Mouse (Mus musculus) retina, embryonic 14.5 days (tissue): ENCODE measurements around the gene Rbm4.
"Not testable (repeated sequence)": the region's sequence is repeated elsewhere in the genome, so short reads cannot be mapped to it uniquely, and the experiment has no call there.

Experiments used
- DNase-seq: peaks from one replicate; pipeline ENCODE4 v3.0.0-alpha.2; 2015; ENCODE audit warnings: low spot score

Gene Rbm4

DNA sequence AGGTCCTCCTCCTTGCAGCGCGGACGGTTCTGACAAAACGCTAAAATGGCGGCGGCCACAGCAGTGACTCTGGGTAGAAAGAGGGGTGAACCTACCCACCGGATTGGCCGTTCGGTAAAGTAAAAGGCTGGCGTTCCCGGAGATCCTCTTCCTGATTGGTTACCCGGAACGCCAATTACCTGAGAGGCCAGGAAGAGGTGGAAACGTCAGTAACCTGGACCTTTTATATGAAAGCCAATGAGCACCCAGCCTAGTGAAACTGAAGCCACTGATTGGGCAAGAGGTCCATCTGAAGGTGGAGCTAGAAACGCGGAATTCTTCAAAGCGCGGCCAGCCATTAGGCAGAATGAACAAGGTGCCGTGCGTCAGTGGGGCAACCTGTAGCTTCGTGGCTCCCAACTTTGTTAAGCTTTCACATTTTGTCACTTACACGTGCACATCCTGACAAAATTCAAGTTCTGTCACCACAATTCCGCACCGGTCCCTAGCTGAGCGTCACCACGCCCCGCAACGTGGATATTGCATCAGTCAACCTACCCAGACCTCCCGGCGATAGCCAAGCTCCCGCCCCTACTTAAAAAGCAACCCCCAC lies at the start of gene Rbm4:
Gene Rbm4, minus strand, starts transcription at position 71 of the 592 bp plus-strand sequence.
- DNase-seq: peak; percentile 99

- DNase-seq: no peak
These were observed 48.9 kb upstream of the Rbm4 start for GRCm38 (mm10) chr19:4842611-4843010.

- no peak for DNase-seq
These were observed 47.1 kb upstream of the Rbm4 start for GRCm38 (mm10) chr19:4840848-4841247.

- DNase-seq: peak; percentile 99
These were observed 45.4 kb upstream of the Rbm4 start, which contains the start of the genes Ccs and Ccdc87 for GRCm38 (mm10) chr19:4839149-4839548. TSS of gene Ccs (minus strand) at chr19:4839332. TSS of gene Ccdc87 (plus strand) at chr19:4839366.

DNA sequence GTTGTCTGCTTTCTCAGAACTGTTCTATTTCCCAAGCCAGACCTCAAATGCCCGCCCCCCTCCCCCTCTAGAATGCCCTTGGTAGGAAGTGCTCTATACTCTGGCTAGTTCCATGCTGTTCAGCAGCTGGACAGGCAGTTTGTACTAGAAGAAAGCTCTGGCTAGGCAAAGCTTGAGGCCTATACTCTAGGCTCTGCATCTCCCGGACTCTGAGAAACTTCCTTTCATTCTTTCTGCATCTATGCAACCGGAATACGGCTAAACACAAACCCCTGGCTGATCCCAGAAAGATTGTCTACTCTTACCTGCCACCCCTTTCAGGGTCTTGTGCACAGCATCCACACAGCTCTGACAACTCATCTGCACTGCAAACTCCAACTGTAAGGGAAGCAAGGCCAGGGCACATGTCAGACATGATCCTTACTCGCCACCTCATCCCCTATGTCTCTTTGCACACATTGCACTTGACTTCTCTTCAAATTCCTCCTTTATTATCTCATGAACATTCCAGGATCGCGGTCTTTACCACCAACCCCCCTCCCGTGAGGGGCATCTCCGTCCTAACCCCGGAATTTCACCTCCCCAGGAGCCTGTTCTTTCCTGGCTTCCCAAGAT lies 44.9 kb upstream of the Rbm4 start:
- DNase-seq: peak; percentile 3

DNA sequence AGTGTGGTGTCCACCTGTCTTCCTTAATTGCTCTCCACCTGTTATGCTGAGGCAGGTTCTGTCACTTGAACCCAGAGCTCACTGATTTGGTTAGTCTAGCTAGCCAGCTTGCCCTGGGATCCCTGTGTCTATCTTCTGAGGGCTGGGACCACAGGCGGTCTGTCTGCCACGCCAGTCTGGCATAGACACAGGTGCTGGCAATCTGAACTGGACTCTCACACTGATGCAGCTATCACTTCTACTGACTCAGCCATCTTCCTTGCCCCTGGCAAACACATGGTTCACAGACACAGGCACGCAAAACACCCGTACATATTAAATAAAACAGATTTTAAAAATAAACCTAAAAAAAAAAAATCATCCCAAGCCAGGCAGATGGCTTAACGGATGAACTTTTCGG lies 43.3 kb upstream of the Rbm4 start:
- no peak for DNase-seq

GRCm38 (mm10) chr19:4836096-4836495 lies 42.4 kb upstream of the Rbm4 start:
- DNase-seq: no peak

DNA sequence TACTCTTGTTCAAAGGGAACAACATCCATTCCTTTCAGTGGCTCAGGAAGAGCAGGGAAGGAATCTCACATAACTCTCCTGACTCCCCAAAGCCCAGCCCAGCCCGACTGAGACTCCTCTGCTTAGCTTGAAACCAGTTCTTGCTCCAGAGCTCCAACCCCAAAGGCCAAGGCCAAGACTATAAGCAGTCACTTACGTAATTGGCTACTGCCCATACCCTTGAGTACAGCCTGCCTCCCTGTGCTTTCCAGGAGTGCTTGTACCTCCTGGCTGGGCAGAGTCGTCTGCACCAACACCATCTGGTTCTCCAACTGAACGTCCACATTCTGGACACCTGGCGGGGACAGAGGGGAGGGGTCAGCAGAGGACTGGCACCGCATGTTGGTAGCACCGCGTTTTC lies 40.3 kb upstream of the Rbm4 start:
- DNase-seq: no peak

DNA sequence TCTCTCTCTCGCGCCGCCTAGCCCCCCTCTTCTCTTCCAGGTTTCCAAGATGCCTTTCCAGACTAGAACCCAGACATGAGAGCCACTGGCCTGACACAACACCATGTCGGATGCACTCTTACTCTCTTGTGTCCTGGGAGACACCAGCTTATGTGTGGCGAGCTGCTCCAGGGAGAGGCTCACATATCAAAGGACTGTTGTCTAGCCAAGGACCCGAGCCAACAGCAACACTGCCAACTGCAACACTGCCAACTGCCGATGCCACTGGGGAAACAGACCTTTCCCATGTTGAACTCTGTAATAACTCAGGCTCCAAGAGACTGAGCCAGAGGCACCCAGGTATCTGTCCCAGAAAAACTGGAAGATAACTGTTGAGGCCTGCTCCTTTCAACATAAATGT lies 35.5 kb upstream of the Rbm4 start:
- DNase-seq: no peak

DNA sequence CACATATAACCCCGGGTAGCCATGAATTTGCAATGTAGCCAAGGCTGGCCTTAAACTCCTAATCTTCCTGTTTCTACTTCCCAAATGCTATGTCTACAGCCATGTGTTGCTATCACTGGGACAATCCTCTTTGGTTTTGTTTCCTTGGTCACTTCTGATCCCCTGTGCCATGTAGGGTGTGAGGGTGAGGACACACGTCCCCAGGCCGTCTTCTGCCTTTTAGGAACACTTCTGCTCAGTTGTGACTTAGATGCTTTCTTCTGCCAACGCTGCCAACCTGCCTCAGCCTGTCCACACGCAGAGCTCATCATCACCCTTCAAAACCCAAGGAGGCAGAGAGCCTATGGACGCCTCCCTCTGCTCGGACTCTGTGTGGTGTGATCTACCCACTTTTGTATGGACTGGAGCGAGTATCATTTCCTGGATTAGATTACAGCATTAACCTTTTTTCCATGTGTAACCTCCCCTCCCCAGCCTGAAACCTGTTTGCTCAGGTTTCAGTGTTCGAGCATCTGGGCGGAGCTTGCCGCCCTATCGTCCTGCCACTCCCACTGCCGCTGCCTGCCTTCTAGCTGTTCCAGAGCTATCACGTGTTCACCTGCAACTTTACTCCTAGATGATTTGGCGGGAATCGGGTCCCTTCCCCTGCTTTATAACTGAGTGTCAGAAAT lies 34.9 kb upstream of the Rbm4 start:
- DNase-seq: no peak

- DNase-seq: no peak
These were observed 27.1 kb upstream of the Rbm4 start for GRCm38 (mm10) chr19:4820678-4821303.

DNA sequence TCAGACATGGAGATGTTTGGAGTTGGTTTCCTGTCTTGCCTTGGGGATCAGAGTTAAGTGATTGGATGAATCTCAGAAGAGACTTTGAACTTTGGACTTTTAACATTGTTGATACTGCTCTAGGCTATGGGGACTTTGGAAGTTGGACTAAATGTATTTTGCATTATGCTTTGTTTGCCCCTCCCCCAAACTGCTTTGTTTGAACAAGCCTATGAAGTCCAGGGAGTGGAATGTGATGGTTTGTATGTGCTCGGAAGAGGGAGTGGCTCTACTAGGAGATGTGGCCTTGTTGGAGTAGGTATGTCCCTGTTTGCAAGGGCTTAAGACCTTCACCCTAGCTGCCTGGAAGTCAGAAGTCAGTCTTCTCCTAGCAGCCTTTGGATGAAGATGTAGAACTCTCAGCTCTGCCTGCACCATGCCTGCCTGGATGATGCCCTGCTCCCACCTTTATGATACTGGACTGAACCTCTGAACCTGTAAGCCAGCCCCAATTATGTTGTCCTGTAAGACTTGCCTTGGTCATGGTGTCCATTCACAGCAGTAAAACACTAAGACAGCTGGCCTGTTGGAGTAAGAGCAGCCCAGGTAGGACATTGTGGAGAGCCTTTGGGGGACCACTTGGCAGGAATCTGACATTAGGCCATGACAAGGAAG lies 23.6 kb upstream of the Rbm4 start:
- DNase-seq: no peak

DNA sequence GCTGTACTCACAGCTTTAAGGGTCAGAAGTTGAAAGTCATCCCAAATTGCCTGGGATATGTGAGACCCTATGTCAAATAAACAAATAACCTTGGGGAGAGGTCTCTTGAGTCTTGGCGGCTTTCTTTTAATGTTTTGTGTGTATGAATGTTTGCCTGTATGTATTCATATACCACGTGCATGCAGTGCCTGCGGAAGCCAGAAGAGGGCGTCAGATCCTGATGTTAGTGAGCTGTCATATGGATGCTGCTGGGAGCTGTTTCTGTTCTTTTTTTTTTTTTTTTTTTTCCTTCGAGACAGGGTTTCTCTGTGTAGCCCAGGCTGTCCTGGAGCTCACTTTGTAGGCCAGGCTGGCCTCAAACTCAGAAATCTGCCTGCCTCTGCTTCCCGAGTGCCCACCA lies 19.3 kb upstream of the Rbm4 start:
- peak; percentile 43 for DNase-seq

- DNase-seq: not testable (repeated sequence)
These were observed 18.7 kb upstream of the Rbm4 start for GRCm38 (mm10) chr19:4812334-4812949.

DNA sequence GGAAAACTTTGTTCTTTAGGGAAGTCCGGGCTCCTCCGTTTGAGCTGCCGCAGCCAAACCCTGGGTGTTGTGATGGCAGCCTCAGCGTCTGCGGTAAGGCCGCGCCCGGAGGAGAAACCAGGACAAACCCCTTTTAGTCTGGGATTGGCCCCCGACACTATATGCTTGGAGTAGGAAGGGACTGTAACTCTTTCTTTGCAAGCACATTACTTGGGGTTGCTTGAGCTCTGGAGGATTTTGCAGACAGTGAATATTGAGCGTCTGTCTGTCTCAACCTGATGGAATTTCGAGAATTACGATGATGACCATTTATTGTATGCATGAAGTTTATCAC lies 18.2 kb upstream of the Rbm4 start:
- no peak for DNase-seq

- peak; percentile 99 for DNase-seq
These were observed 17.6 kb upstream of the Rbm4 start, which contains the start of the genes Gm21992 and Rbm14 for GRCm38 (mm10) chr19:4811063-4811908. TSS of gene Gm21992 (minus strand) at chr19:4811612. TSS of gene Rbm14 (minus strand) at chr19:4811634.

DNA sequence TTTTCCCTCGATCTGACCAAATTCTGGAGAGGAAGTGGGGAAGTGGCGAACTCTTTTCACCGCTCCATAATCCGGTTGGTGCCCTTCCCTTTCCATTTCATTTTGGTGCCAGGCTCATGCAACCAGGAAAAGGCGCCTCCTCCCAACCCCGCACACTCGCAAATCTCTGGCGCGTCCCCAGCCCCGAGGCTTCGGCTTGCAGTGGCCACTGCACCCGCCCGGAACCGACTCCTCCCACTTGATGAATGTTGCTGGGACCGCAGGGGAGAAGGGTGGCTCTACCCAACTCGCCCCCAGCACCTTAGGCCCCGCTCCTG lies 17.0 kb upstream of the Rbm4 start:
- DNase-seq: no peak

- no peak for DNase-seq
These were observed 16.6 kb upstream of the Rbm4 start for GRCm38 (mm10) chr19:4810309-4810708.

DNA sequence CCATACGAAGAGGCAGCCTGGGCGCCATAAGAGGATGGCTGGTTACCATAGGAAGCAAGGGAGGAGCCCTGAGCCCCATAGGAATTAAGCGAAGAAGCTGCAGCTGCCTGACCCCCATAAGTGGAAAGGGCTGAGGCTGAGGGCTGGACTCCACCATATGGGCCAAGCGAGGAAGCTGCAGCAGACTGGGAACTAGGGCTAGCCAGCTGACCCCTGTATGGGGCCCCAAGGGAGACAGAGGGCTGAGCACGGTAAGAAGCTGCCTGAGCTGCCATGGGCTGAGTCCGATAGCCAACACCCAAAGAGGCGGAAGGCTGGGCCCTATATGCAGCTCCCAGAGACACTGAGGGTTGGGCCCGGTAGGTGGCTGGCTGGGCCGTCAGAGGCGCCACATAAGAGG lies 9.6 kb upstream of the Rbm4 start:
- DNase-seq: peak; percentile 39

GRCm38 (mm10) chr19:4802691-4803091 lies 9.0 kb upstream of the Rbm4 start:
- no peak for DNase-seq

GRCm38 (mm10) chr19:4799083-4799482 lies 5.4 kb upstream of the Rbm4 start:
- no peak for DNase-seq
